Comparison of ENCODE assay signal across 28 mouse cellular contexts in genomic region chr5:67382556-67382955, GRCm38 (mm10).
"Had no signal": no experiment of that assay in that cellular context is flagged by ENCODE, and none has a peak within 500 bp of the region (broad histone marks: within the 10 kb centered on the region; RNA-seq: fewer than 3 reads in every experiment).

No protein-coding gene starts in this region.

- H3K27me3 ChIP-seq: heart, embryonic 13.5 days; heart, embryonic 15.5 days; hindbrain, embryonic 12.5 days; intestine, embryonic 15.5 days; kidney, embryonic 15.5 days; limb, embryonic 12.5 days; liver, embryonic 13.5 days; liver, embryonic 15.5 days had no signal

- H3K9me3 ChIP-seq: heart, embryonic 13.5 days; heart, embryonic 15.5 days; hindbrain, embryonic 10.5 days; hindbrain, embryonic 12.5 days; intestine, embryonic 15.5 days; kidney, embryonic 15.5 days; limb, embryonic 10.5 days; limb, embryonic 12.5 days; liver, embryonic 13.5 days; liver, embryonic 15.5 days had no signal

- H3K27ac ChIP-seq: heart, adult 2 months; heart, embryonic 13.5 days; heart, embryonic 15.5 days; hindbrain, embryonic 10.5 days; hindbrain, embryonic 12.5 days; hindbrain, embryonic 14.5 days; intestine, embryonic 15.5 days; kidney, embryonic 15.5 days; layer of hippocampus, adult 2 months; left cerebral cortex, adult 2 months; limb, embryonic 10.5 days; limb, embryonic 12.5 days; liver, embryonic 13.5 days; liver, embryonic 15.5 days had no signal

- H3K36me3 ChIP-seq: heart, embryonic 15.5 days; hindbrain, embryonic 12.5 days; intestine, embryonic 15.5 days; kidney, embryonic 15.5 days; liver, embryonic 13.5 days; liver, embryonic 15.5 days had no signal

- H3K4me2 ChIP-seq: heart, embryonic 11.5 days; heart, embryonic 13.5 days; heart, embryonic 15.5 days; hindbrain, embryonic 12.5 days; hindbrain, embryonic 14.5 days; intestine, embryonic 15.5 days; kidney, embryonic 15.5 days; limb, embryonic 12.5 days; liver, embryonic 11.5 days; liver, embryonic 13.5 days; liver, embryonic 15.5 days had no signal

- H3K4me3 ChIP-seq: heart, adult 2 months; heart, embryonic 13.5 days; heart, embryonic 15.5 days; hindbrain, embryonic 10.5 days; hindbrain, embryonic 12.5 days; intestine, embryonic 15.5 days; kidney, embryonic 15.5 days; layer of hippocampus, adult 2 months; left cerebral cortex, adult 2 months; limb, embryonic 10.5 days; limb, embryonic 12.5 days; liver, embryonic 13.5 days; liver, embryonic 15.5 days had no signal

- H3K4me1 ChIP-seq: heart, embryonic 13.5 days; heart, embryonic 15.5 days; hindbrain, embryonic 12.5 days; intestine, embryonic 15.5 days; kidney, embryonic 15.5 days; liver, embryonic 13.5 days; liver, embryonic 15.5 days had no signal

- ATAC-seq: hindbrain, embryonic 16.5 days; inflammation-experienced regulatory T-cells, adult 6 months; intestine, embryonic 15.5 days; intestine, postnatal 0 days; liver, postnatal 0 days had no signal

- DNase-seq: gastrocnemius, postnatal 14 days; heart, adult 2 months; heart, postnatal 14 days; heart, postnatal 36 days; kidney, adult 18-20 months; kidney, adult 8-10 months; kidney, postnatal 10 days; kidney, postnatal 25 days; liver; liver, embryonic 13.5 days; liver, postnatal 0 days had no signal

- H3K9ac ChIP-seq: heart, embryonic 13.5 days; heart, embryonic 15.5 days; hindbrain, embryonic 12.5 days; hindbrain, embryonic 14.5 days; intestine, embryonic 15.5 days; kidney, embryonic 15.5 days; limb, embryonic 12.5 days; liver, embryonic 13.5 days; liver, embryonic 15.5 days; liver, postnatal 0 days had no signal
